Mouse (Mus musculus) inflammation-experienced regulatory T-cells, adult 6 months (primary cell): ENCODE measurements around the gene Tnrc6c. TPM values are rescaled to one million over a fixed set of nuclear protein-coding genes. Genes with fewer than 3 reads are reported as not detected.
A peak's percentile ranks its signal among the peaks of the same experiment; 100 is the strongest.

ENCODE experiments used
- ATAC-seq: one replicate; pipeline ENCODE4 v1.8.0; 2017
- polyA plus RNA-seq, 3 experiments: library from polyadenylated mRNA; unstranded; fragments of 100-300 nt; shearing (Covaris generic); gene quantifications; one replicate each; pipeline ENCODE4 v1.2.1; 2017

Gene Tnrc6c
- polyA plus RNA-seq, 3 experiments from 2014 or later: 10.8 to 19.2 (median 17.4) TPM

- no peak for ATAC-seq
Observed at GRCm38 (mm10) chr11:117638809-117639208, 15.3 kb upstream of the Tnrc6c start.

GRCm38 (mm10) chr11:117639331-117639970, 14.6 kb upstream of the Tnrc6c start:
- ATAC-seq: peak; percentile 67

- no peak for ATAC-seq
Observed at GRCm38 (mm10) chr11:117642181-117642580, 11.9 kb upstream of the Tnrc6c start.

- ATAC-seq: no peak
Observed at GRCm38 (mm10) chr11:117643240-117643639, 10.8 kb upstream of the Tnrc6c start.

GRCm38 (mm10) chr11:117646786-117647185, 7.3 kb upstream of the Tnrc6c start:
- ATAC-seq: no peak

- no peak for ATAC-seq
Observed at GRCm38 (mm10) chr11:117648005-117648404, 6.1 kb upstream of the Tnrc6c start.

GRCm38 (mm10) chr11:117650721-117651644, 3.1 kb upstream of the Tnrc6c start:
- no peak for ATAC-seq

- ATAC-seq: no peak
Observed at GRCm38 (mm10) chr11:117652907-117653306, 1.2 kb upstream of the Tnrc6c start.

GRCm38 (mm10) chr11:117654380-117654924, 363 bp downstream of the Tnrc6c start:
- ATAC-seq: peak; percentile 92

- ATAC-seq: no peak
Observed at GRCm38 (mm10) chr11:117654934-117655291, 824 bp downstream of the Tnrc6c start.

- no peak for ATAC-seq
Observed at GRCm38 (mm10) chr11:117655292-117656076, 1.4 kb downstream of the Tnrc6c start.

GRCm38 (mm10) chr11:117656077-117656401, 1.9 kb downstream of the Tnrc6c start:
- no peak for ATAC-seq

- ATAC-seq: no peak
Observed at GRCm38 (mm10) chr11:117658974-117659373, 4.9 kb downstream of the Tnrc6c start.

GRCm38 (mm10) chr11:117663036-117663809, 9.1 kb downstream of the Tnrc6c start:
- no peak for ATAC-seq

GRCm38 (mm10) chr11:117663810-117664139, 9.7 kb downstream of the Tnrc6c start:
- ATAC-seq: no peak

- ATAC-seq: no peak
Observed at GRCm38 (mm10) chr11:117665189-117665588, 11.1 kb downstream of the Tnrc6c start.

GRCm38 (mm10) chr11:117666563-117666962, 12.5 kb downstream of the Tnrc6c start:
- ATAC-seq: peak; percentile 65

GRCm38 (mm10) chr11:117667152-117667551, 13.1 kb downstream of the Tnrc6c start:
- ATAC-seq: no peak

- no peak for ATAC-seq
Observed at GRCm38 (mm10) chr11:117667825-117668224, 13.7 kb downstream of the Tnrc6c start.

- ATAC-seq: peak; percentile 14
Observed at GRCm38 (mm10) chr11:117671626-117672025, 17.5 kb downstream of the Tnrc6c start.

GRCm38 (mm10) chr11:117674531-117674930, 20.4 kb downstream of the Tnrc6c start:
- ATAC-seq: no peak

GRCm38 (mm10) chr11:117676649-117677048, 22.6 kb downstream of the Tnrc6c start:
- no peak for ATAC-seq
